9 mouse cellular contexts compared by ENCODE assay signal in genomic region chr10:59864884-59865726, GRCm38 (mm10). TPM values are rescaled to one million over a fixed set of nuclear protein-coding genes. Genes with fewer than 3 reads are reported as not detected.
DNase-seq lines count a peak whose midpoint lies in the region; ATAC-seq and TF ChIP-seq lines count a peak whose summit lies in the region.
"Had no signal": no experiment of that assay in that cellular context is flagged by ENCODE, and none has a peak within 500 bp of the region (broad histone marks: within the 10 kb centered on the region; RNA-seq: fewer than 3 reads in every experiment).

No protein-coding gene starts in this region.

- H3K4me1 ChIP-seq in MEL (ENCODE audit: control insufficient read depth in 1 of 2, insufficient read depth in 2 of 2, low read length in 2 of 2): no peaks in the 10 kb centered on the region
- peaks cover 27% of the 10 kb centered on the region for H3K4me1 ChIP-seq in hindbrain, embryonic 13.5 days (replicated peaks)

- H3K27ac ChIP-seq in MEL (ENCODE audit: control insufficient read depth, low read depth, low read length): no peak overlapping the region
- H3K27ac ChIP-seq in hindbrain, embryonic 13.5 days: no peak overlapping the region
- H3K27ac ChIP-seq: limb, embryonic 15.5 days had no signal

- H3K27me3 ChIP-seq in MEL (ENCODE audit: control insufficient read depth in 1 of 2, insufficient read depth in 2 of 2, low read length in 2 of 2): no peaks in the 10 kb centered on the region
- no peaks in the 10 kb centered on the region for H3K27me3 ChIP-seq in hindbrain, embryonic 13.5 days
- H3K27me3 ChIP-seq: limb, embryonic 15.5 days had no signal

- TF ChIP-seq CTCF in MEL (IDR thresholded peaks at IDR 0.05 in 2 of 3, conservative IDR thresholded peaks at IDR 0.05 in 1 of 3; ENCODE audit: control insufficient read depth in 1 of 3, insufficient read depth in 1 of 3, low read depth in 2 of 3, low read length in 3 of 3, poor library complexity in 1 of 3, severe bottlenecking in 1 of 3): peak; percentile 95 to 99 (median 98)

- TF ChIP-seq EP300 in MEL (IDR thresholded peaks at IDR 0.05; ENCODE audit: low read depth in 1 of 2, low read length in 2 of 2): no peak

- ATAC-seq in frontal cortex, adult (ENCODE audit: low TSS enrichment): peak; percentile 81
- peak; percentile 60 for ATAC-seq in hindbrain, embryonic 13.5 days (ENCODE audit: low FRiP score)

- H3K9me3 ChIP-seq in MEL (replicated peaks; ENCODE audit: insufficient read depth, low read length): no peaks in the 10 kb centered on the region
- no peaks in the 10 kb centered on the region for H3K9me3 ChIP-seq in hindbrain, embryonic 13.5 days
- H3K9me3 ChIP-seq: limb, embryonic 15.5 days had no signal

- WGBS in hindbrain, embryonic 13.5 days: 34% methylated on average over 13 of the region's 13 CpGs

- peak; percentile 84 for DNase-seq in MEL (ENCODE audit: low read depth, low spot score)
- peak; percentile 84 to 88 for DNase-seq in cerebellum, adult 18-20 months
- peak; percentile 95 for DNase-seq in layer of hippocampus, postnatal 10 days (ENCODE audit: low spot score in 2 of 2)
- peak; percentile 90 for DNase-seq in lung, postnatal 14 days
- peak; percentile 61 for DNase-seq in retina, adult 2 months (ENCODE audit: low read depth, low spot score)
- peak; percentile 93 for DNase-seq in thymus, postnatal 25 days

- TF ChIP-seq RAD21 in MEL (IDR thresholded peaks at IDR 0.05; ENCODE audit: low read depth, low read length): peak; percentile 97

- TF ChIP-seq POLR2A in MEL (IDR thresholded peaks at IDR 0.05; ENCODE audit: control insufficient read depth in 1 of 2, insufficient read depth in 1 of 2, low read depth in 1 of 2, low read length in 2 of 2, poor library complexity in 1 of 2): no peak

- H3K79me2 ChIP-seq in MEL (ENCODE audit: control insufficient read depth, insufficient read depth, low read length, poor library complexity): no peaks in the 10 kb centered on the region

- H3K9ac ChIP-seq in MEL (ENCODE audit: control insufficient read depth, low read depth, low read length, poor library complexity, severe bottlenecking): no peak overlapping the region
- no peak overlapping the region for H3K9ac ChIP-seq in hindbrain, embryonic 13.5 days
- H3K9ac ChIP-seq: limb, embryonic 15.5 days had no signal

- no peaks in the 10 kb centered on the region for H3K36me3 ChIP-seq in MEL (ENCODE audit: control insufficient read depth in 1 of 2, insufficient read depth in 2 of 2, low read length in 2 of 2)
- H3K36me3 ChIP-seq in hindbrain, embryonic 13.5 days: no peaks in the 10 kb centered on the region

- H3K4me2 ChIP-seq in hindbrain, embryonic 13.5 days: no peak overlapping the region
- H3K4me2 ChIP-seq: limb, embryonic 15.5 days had no signal

- no peak overlapping the region for H3K4me3 ChIP-seq in MEL (ENCODE audit: control insufficient read depth in 1 of 2, insufficient read depth in 1 of 2, low read depth in 2 of 2, low read length in 2 of 2)
- H3K4me3 ChIP-seq in hindbrain, embryonic 13.5 days: no peak overlapping the region
- H3K4me3 ChIP-seq: limb, embryonic 15.5 days had no signal

TF ChIP-seq in MEL, 35 proteins besides CTCF, POLR2A, EP300 and RAD21:
- TF ChIP-seq ZNF384 (IDR thresholded peaks at IDR 0.05; ENCODE audit: low read depth, low read length) (peak; percentile 78), POLR2AphosphoS2 (IDR thresholded peaks at IDR 0.05; ENCODE audit: low read length) (no peak), SIN3A (IDR thresholded peaks at IDR 0.05; ENCODE audit: low read length) (0 out of 2 replicates have a peak, but pooled peaks have one; percentile 28), MAX (IDR thresholded peaks at IDR 0.05; ENCODE audit: low read length) (no peak), TAL1 (IDR thresholded peaks at IDR 0.05; ENCODE audit: low read length) (no peak), HCFC1 (IDR thresholded peaks at IDR 0.05; ENCODE audit: low read depth, low read length) (0 out of 2 replicates have a peak, but pooled peaks have one; percentile 19), GABPA (IDR thresholded peaks at IDR 0.05; ENCODE audit: low read depth, low read length) (no peak), SMC3 (IDR thresholded peaks at IDR 0.05; ENCODE audit: low read depth, low read length) (peak; percentile 95), KAT2A (conservative IDR thresholded peaks at IDR 0.05; ENCODE audit: low read depth, low read length) (no peak), ZC3H11A (IDR thresholded peaks at IDR 0.05; ENCODE audit: low read depth, low read length) (peak; percentile 88)

RNA-seq across cellular contexts. Expression of gene Dnajb12, which starts 14.3 kb away (rescaled TPM):
- 13.3 and 17.2 TPM in 2 replicates for total RNA-seq in MEL (2012; rRNA removed)
- 100 to 1,000 TPM in 1 of 2 experiments, 10 to 100 TPM in 1; 41.7 to 217 TPM for polyA plus RNA-seq in MEL (2012; ENCODE audit: insufficient read depth in 1 of 2, insufficient read length in 2 of 2, low read depth in 1 of 2, low replicate concordance in 2 of 2, missing spikeins in 1 of 2)
- polyA plus RNA-seq in hindbrain, embryonic 13.5 days (2015; fragmentation: Nextera tagmentation; extraction: Ambion mirVana): 18.4 and 19.2 TPM in 2 replicates
- 10 to 100 TPM; 43.9 to 44.2 TPM for total RNA-seq in layer of hippocampus, postnatal 10 days (2021)
